Mouse (Mus musculus) frontal cortex, postnatal 25 days (tissue): ENCODE measurements around the gene Kcnk18.

Source experiments
- DNase-seq, 2 experiments: peaks; one replicate each; pipeline ENCODE4 v3.0.0; 2022; ENCODE audit warnings: low spot score in 2 of 2

The Kcnk18 gene

DNA sequence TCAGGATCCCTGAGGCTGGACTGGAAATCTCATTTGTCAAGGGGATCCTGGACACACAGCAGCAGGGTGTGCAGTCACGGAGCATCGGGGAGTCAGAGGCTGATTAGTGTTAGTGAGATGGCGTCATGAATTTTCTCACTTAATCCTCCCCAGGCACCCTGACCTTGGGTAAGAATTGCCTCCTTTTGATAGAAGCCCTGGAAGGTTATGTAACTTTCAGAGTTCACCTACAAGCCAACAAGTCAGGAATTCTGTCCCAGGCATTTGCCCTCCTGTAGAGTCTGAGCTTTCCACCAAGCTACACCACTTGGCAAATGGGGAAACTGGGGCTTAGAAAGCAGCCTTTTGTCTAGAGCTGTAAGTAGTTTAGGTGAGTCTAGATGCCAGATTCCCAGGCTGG lies 2.1 kb downstream of the Kcnk18 start:
- DNase-seq, result no peak

- no peak for DNase-seq
Measured at GRCm38 (mm10) chr19:59228376-59228775, 9.4 kb downstream of the Kcnk18 start.

DNA sequence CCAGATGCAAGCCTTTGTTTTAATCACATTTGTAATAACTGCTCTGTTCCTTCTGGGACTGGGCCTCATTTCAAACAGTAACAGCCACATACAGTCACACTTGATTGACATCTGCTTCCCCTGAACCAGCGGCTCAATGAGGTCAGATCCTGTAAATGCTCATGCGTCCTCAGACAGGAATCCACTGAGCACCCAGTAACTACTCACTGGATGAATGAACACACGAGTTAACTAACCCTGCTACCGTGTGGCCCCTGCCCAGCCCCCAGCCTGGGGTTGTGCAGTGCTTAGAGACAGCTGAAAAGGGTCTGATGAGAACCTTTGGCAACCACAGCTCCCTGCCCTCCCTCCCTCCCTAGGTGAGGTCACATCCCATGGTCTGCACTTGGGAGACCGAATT lies 13.8 kb downstream of the Kcnk18 start:
- no peak for DNase-seq

GRCm38 (mm10) chr19:59235001-59235400 lies 16.0 kb downstream of the Kcnk18 start:
- DNase-seq, result no peak

- DNase-seq, result no peak
Measured at GRCm38 (mm10) chr19:59236046-59236445, 17.0 kb downstream of the Kcnk18 start.

- DNase-seq, result no peak
Measured at GRCm38 (mm10) chr19:59238630-59239029, 19.6 kb downstream of the Kcnk18 start.

DNA sequence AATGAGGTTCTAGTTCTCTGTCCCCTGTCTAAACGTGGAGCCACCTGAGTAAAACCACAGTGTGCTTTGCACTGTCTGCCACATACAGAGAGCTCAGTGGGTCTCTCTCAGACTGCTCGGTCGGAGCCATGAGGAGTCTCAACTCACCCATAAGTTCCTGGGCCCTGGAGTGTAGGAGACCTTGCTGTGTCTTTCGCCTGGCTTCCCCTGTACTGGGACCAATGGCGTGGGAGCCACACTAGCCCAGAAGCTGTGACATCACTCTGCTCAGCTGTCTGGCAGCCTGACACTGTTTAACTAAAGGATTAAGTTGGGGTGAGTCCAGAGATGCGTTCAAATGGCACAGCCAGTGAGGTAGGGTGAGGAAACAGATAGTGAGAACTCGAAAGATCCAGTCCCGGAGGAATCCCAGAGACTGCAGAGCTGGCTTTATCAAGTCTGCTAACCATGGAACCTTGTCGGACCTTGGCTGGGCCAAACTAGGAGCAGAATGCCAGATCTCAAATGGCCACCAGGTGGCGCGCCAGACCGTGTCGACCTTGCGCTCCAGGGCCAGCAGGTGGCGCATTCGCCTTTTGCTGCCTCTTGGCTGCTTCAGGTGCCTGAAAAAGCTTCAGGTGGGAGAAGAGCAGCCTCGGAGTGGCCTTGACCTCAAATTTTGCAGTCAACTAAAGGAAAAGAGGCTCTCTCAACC lies 20.3 kb downstream of the Kcnk18 start:
- DNase-seq, result peak; percentile 87 to 90

GRCm38 (mm10) chr19:59241987-59242386 lies 23.0 kb downstream of the Kcnk18 start:
- no peak for DNase-seq

- no peak for DNase-seq
Measured at GRCm38 (mm10) chr19:59243057-59243456, 24.0 kb downstream of the Kcnk18 start.

DNA sequence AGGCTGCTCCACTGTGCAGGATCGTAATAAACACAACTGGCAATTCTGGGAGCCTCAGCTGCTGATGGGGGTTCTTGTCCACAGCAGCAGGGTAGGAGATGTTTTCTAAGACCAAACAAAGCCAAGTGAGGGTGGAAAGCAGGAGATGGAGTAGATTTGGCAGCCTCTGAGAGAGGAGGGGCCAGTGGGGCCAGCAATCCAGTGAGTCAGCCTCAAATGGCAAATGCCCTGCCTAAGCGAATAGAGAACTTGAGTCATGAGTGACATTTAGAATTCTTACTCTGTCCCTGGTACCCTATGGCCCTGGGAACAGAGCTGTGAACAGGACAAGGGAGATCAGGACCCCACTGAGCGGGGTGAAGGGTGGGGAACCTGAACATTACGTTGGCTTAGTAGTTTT lies 29.1 kb downstream of the Kcnk18 start:
- DNase-seq, result no peak

GRCm38 (mm10) chr19:59248553-59249286 lies 29.7 kb downstream of the Kcnk18 start:
- DNase-seq, result no peak

- DNase-seq, result no peak
Measured at GRCm38 (mm10) chr19:59252651-59253050, 33.6 kb downstream of the Kcnk18 start.

- no peak for DNase-seq
Measured at GRCm38 (mm10) chr19:59259633-59260032, 40.6 kb downstream of the Kcnk18 start.

GRCm38 (mm10) chr19:59260718-59261442 lies 41.9 kb downstream of the Kcnk18 start, which contains the start of gene Slc18a2:
Gene Slc18a2 (plus strand): TSS chr19:59260896.
- no peak for DNase-seq

- no peak for DNase-seq
Measured at GRCm38 (mm10) chr19:59261604-59262003, 42.6 kb downstream of the Kcnk18 start.

GRCm38 (mm10) chr19:59263171-59263570 lies 44.2 kb downstream of the Kcnk18 start:
- no peak for DNase-seq

- no peak for DNase-seq
Measured at GRCm38 (mm10) chr19:59264838-59265532, 46.0 kb downstream of the Kcnk18 start.

DNA sequence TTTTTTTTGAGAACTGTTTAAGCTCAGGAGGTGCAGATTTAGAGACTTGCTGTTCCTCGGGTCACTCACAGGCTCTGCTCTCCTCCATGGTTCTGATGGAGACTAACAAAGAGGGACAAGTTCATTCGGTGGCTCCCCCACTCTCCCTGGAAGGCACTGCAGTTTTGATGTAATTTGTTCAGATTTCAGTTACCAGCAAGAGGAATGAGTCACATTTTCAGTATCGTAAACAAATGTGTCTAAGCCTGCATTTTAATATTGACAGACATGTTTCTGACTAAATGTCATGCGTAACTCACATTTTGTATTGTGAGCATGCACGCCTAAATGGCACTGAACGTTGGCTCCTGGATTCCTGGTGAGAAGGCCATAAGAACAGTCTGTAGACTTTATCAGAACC lies 46.9 kb downstream of the Kcnk18 start:
- no peak for DNase-seq

GRCm38 (mm10) chr19:59267417-59267963 lies 48.5 kb downstream of the Kcnk18 start:
- DNase-seq, result no peak

DNA sequence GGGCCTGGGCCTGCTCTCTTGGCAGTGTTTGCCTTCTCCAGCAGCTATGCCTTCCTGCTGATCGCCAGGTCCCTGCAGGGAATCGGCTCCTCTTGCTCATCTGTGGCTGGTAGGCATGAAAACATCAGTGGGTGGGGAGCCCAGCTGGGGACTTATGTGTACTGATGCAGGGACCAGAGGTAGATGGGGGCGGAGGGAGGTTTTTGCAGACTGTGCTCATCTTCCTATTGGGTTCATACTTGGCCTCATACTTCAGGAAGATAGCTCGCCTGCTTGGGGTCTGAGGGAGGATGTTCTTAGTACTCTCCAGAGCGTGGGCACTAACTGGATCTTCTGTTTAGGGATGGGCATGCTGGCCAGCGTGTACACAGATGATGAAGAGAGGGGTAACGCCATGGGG lies 54.2 kb downstream of the Kcnk18 start:
- DNase-seq, result no peak

DNA sequence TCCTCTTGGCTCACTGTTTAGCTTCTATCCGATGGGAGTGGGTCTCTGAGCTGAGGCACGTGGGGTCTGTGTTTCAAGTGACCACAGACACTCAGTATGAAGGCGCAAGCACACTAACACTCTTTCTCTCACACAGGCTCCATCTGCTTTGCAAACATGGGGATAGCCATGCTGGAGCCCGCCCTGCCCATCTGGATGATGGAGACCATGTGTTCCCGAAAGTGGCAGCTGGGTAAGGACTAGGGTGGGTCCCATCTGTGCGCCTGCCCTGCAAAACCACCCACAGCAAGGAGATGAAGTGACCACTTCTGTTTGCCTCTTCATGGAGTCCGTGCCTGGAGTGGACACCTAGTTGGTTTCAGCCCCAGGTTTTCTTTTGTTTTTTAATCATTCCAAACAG lies 57.3 kb downstream of the Kcnk18 start:
- no peak for DNase-seq

DNA sequence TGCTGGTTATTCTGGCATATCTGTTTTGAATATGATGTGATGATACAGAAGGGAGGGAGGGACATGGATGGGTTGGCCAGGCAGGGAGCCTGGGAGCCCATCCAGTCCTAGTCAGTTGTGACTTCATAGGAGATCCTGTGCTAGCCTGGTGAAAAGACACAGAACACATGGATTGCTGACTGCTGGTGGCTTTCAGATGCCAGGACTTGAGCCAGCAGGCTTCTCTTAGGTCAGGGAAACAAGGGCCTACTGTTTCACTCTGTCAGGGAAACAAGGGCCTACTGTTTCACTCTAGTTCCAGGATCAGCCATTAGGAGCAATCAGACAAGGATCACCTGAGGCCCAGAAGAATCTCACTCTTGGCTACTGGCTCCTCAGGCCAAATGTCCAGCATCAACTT lies 61.8 kb downstream of the Kcnk18 start:
- no peak for DNase-seq
